Mouse (Mus musculus): ENCODE data around the gene Galk1.

Gene Galk1

DNA sequence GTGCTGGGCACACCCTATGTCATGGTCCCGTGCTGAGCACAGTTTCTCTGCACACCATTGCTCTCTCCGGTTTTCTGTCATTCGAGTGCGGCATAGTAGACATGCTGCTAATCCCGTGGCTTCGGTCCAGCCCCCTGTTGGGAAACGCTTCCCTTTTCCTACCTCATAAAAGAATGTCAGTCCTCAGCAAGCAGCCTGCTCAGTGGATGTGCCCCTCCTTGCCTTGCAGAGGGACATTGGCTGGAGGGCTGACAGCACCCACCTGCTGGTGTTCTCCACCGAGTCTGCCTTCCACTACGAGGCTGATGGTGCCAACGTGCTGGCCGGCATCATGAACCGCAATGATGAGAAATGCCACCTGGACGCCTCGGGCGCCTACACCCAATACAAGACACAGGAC, 30.0 kb downstream of the Galk1 start:
- DNase-seq (ENCODE audit: low spot score) = no peak

GRCm38 (mm10) chr11:115975544-115975943, 37.0 kb downstream of the Galk1 start:
- no peak for DNase-seq (ENCODE audit: low spot score)

DNA sequence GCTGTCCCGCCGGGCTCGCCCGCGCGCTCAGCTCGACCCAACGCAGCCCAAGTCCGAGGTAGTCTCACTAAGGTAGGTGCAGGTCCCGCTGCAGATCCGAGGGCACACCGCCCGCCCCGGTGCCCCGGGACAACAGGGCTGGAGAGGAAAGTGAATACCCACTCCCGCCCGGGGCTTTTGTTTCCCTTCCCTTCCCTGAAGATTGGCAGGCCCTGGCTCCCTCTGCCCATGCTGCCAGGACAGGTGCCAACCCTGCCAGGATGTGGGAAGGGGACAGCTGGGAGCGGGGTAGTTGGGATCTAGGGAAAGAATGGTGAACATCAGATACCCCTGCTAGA, 37.5 kb downstream of the Galk1 start:
- no peak for DNase-seq (ENCODE audit: low spot score)

DNA sequence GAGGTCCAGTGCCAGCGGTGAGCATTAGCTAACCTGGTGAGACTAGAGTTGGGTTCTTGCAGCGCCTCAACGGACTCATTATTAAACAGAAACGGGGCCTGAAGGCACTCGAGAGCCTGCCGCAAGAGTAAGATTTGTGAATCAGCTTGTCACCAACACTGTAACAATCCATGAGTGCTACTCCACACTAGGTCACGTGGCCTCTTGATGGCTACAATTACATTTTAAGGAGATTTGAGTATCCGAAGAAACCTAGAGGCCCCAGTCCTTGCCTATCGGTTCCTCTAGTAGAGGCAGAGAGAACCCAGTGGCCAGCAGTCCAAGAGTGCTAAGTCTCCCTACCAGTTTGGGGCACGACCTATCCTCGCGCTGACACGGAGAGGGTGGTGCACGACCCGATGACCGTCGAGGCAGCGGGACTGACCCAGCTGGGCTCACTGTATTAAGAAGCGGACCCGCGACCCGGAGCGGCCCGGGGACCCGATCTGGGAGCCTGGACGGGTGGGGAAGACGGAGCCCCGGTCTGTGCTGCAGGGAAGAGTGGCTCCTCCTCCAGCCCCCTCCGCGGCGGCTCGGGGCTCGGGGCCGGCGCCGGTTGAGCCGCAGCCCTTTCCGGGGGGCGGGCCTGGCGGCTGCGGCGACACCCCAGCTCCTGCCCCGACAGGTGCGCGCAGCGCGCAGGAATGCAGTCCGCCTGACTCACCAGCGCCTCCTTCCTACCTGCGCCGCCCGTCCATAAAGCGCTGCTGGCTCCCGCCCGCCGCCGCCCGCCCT, 38.0 kb downstream of the Galk1 start, which contains the start of gene Itgb4:
Gene Itgb4 (plus strand): TSS at position 401 of the 774 bp plus-strand sequence.
- peak; percentile 15 for DNase-seq (ENCODE audit: low spot score)

DNA sequence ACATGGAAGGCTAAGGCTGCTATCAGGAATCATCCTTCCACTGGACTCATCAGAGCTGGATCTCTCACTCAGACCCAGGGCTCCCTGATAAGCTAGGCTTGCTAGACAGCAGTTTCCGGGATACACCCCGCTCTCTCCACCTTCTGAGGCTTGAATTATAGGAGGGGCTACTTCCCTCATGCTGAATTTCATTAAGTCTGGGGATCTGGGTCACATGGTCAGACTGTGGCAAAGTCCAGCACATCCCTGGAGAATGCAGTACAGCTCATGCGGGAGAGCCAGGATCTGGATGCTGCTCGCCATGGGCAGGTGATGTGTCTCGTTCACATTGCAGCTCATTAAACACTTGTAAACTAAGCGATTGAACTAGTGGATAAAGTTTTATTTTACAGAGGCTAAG, 41.5 kb downstream of the Galk1 start:
- peak; percentile 66 for DNase-seq (ENCODE audit: low spot score)

GRCm38 (mm10) chr11:115970006-115970673, 42.4 kb downstream of the Galk1 start:
- DNase-seq (ENCODE audit: low spot score) = peak; percentile 44

DNA sequence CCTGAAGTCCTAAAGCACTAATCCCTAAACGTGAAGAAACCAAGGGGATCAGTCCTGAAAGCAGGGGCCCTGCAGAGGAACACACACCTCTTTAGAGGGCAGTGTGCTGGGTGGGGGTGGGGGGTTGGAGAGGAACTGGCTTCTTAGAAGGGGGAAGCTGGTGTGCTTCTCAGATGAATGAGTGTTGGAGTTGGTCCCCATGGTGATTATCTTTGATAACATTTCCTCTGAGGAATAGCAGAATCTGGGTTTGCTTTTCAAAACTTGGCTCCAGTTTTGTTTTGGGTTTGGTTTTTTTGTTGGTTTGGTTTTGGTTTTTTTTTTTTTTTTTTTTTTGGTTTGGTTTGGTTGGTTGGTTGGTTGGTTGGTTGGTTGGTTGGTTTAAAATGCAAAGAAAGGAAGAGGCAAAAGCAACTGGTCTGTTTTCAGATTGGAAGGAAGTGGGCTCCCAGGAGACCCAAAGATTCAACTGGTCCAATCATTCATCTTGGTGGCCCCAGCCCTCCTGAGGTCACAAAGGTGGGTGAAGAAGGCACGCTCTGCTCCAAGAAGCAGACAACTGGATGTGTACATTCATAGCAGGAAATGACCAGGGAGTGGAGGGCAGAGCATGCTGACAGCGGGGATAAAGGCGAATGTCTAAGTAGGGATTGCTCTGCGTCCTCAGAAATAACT, 43.7 kb downstream of the Galk1 start:
- DNase-seq (ENCODE audit: low spot score) = no peak

- peak; percentile 87 for DNase-seq (ENCODE audit: low spot score)
These were observed 47.4 kb downstream of the Galk1 start for GRCm38 (mm10) chr11:115964977-115965604.

GRCm38 (mm10) chr11:115962651-115963412, 49.7 kb downstream of the Galk1 start:
- DNase-seq (ENCODE audit: low spot score) = no peak

GRCm38 (mm10) chr11:115959018-115959417, 53.5 kb downstream of the Galk1 start:
- DNase-seq (ENCODE audit: low spot score) = no peak

Data from MN1 (cell line).